Mouse (Mus musculus) neural tube, embryonic 12.5 days (tissue): ENCODE measurements at regions not wholly inside any gene's neighbourhood (a gene's known extent, or its start where the extent isn't known, plus 50 kb on each side); places are given as distances from the start of the nearest gene placed in this dataset.

ENCODE experiments used
- ATAC-seq: fragments of 200-750 bp; cut with Nextera tagmentation; 2 replicates; pipeline ENCODE4 v1.8.0; 2017; ENCODE audit warnings: low read depth, mild to moderate bottlenecking, moderate TSS enrichment, moderate library complexity; ENCODE audit not compliant: low FRiP score
- H3K27ac ChIP-seq: fragments of 300-500 bp; sonication (generic); 2 replicates; pipeline ENCODE4 v1.5.1; 2016
- H3K27me3 ChIP-seq: fragments of 300-500 bp; sonication (generic); replicated peaks from 2 replicates; pipeline ENCODE4 v1.6.1; 2016; ENCODE audit warnings: mild to moderate bottlenecking
- H3K36me3 ChIP-seq: fragments of 300-500 bp; sonication (generic); 2 replicates; pipeline ENCODE4 v1.6.1; 2016; ENCODE audit warnings: mild to moderate bottlenecking
- H3K4me1 ChIP-seq: fragments of 300-500 bp; sonication (generic); 2 replicates; pipeline ENCODE4 v1.6.1; 2016
- H3K4me2 ChIP-seq: fragments of 300-500 bp; sonication (generic); replicated peaks from 2 replicates; pipeline ENCODE4 v1.6.1; 2016; ENCODE audit warnings: mild to moderate bottlenecking
- H3K4me3 ChIP-seq: fragments of 300-500 bp; sonication (generic); 2 replicates; pipeline ENCODE4 v1.5.1; 2016
- H3K9ac ChIP-seq: fragments of 300-500 bp; sonication (generic); 2 replicates; pipeline ENCODE4 v1.6.1; 2016; ENCODE audit warnings: mild to moderate bottlenecking
- H3K9me3 ChIP-seq: fragments of 300-500 bp; sonication (generic); 2 replicates; pipeline ENCODE4 v1.6.1; 2016; ENCODE audit warnings: mild to moderate bottlenecking
- WGBS: fragments of 180-500 bp; shearing (Covaris S2); methylation state at CpG from one replicate; pipeline ENCODE4 v1.1.7; 2016; 5-methylcytosine and 5-hydroxymethylcytosine counted together

DNA sequence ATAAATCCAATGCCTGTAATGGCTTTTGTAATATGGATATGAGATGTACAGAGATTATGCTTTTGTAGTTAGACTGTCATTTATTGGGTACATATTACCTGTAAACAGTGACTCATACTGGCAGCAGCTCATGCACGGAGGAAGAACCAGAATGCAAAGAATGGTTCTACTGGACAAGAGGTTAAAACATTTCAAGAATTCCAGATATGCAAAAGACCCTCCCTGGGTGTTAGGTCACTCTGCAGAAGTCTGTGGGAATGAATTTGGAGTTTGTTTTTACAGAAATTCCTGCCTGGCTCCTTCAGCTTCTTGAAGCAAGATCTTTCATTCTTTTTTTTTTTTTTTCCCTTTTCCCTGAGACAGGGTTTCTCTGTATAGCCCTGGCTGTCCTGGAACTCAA, 276.7 kb downstream of the Wdr20rt start:
- 71% methylated on average over 1 of the region's 1 CpGs for WGBS
- no peak overlapping the region for H3K4me2 ChIP-seq
- H3K27me3 ChIP-seq: no peaks in the 10 kb centered on the region
- no peak overlapping the region for H3K9ac ChIP-seq
- H3K9me3 ChIP-seq: no peaks in the 10 kb centered on the region
- no peak overlapping the region for H3K27ac ChIP-seq
- H3K4me1 ChIP-seq: no peaks in the 10 kb centered on the region
- H3K36me3 ChIP-seq: no peaks in the 10 kb centered on the region
- no peak overlapping the region for H3K4me3 ChIP-seq
- ATAC-seq: no peak

DNA sequence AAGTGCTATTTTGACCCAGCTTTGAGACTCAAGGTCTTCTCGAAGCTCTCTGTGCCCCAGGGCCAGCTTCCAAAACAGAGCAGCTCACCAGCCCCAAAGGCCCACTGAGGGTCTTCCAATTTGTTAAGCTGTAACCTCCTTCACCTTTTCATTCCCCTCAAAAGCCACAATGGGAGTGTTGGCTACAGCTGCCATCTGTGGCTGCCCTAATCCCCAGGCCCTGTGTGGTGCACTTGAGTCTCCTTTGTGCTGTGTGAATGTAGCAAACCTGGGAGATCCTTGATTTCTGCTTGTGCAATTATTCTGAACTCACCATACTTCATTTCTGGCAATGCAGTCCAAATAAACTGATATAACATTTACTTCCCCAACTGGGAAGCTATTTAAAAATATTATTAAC, 287.8 kb downstream of the Wdr20rt start:
- Histone ChIP-seq H3K9me3 (no peaks in the 10 kb centered on the region), H3K36me3 (no peaks in the 10 kb centered on the region), H3K4me2 (no peak overlapping the region), H3K9ac (no peak overlapping the region), H3K4me3 (no peak overlapping the region), H3K27ac (no peak overlapping the region), H3K27me3 (no peaks in the 10 kb centered on the region), H3K4me1 (no peaks in the 10 kb centered on the region)
- 73% methylated on average over 1 of the region's 1 CpGs for WGBS
- no peak for ATAC-seq

DNA sequence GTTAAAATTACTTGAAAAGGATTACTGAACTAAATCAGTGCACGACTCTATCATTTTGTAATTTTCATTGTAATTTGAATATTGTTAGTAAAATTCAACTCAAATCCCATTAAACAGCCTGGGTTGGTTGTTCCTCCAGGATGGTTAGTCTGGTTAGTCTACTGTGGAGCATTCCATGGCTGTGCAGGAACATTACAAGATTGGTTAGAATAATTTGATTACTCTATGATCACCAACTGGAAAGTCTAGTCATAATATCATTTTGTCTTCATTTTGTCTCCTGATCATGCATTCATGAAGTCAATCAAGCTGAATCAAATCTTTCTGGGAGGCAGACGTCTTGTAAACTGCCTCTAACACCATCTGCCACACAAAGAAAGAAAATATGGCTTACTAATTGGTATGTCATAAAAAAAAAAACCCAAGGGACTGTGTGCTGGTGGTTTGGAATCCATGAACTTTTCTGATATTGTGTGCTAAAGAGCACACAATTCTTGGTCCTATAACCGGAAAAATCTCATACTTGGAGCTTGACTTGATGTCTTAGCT, 308.9 kb downstream of the Wdr20rt start:
- no peaks in the 10 kb centered on the region for H3K27me3 ChIP-seq
- H3K27ac ChIP-seq: no peak overlapping the region
- no peak for ATAC-seq
- no peaks in the 10 kb centered on the region for H3K4me1 ChIP-seq
- WGBS: 72% methylated on average over 3 of the region's 3 CpGs
- H3K4me3 ChIP-seq: no peak overlapping the region
- H3K36me3 ChIP-seq: no peaks in the 10 kb centered on the region
- H3K4me2 ChIP-seq: no peak overlapping the region
- no peaks in the 10 kb centered on the region for H3K9me3 ChIP-seq
- H3K9ac ChIP-seq: no peak overlapping the region

DNA sequence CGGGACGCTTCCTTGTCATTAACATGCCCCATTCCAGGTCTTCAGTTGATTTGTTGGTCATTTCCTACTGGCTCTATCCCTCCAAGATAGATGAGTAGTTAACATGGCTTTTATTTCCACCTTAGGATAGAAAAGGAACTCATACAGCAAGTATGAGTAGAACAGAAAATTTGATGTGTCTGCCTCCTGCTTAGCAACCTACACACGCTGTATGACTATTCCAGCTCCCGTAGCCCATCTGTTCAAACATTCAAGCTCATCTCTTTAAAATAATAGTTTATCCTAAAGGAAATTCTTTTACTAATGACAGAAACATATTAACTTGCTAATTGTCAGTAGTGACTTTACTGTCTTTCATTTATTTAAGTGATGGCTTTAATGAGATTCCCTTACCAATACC, 323.0 kb downstream of the Wdr20rt start:
- Histone ChIP-seq H3K36me3 (no peaks in the 10 kb centered on the region), H3K9ac (no peak overlapping the region), H3K27ac (no peak overlapping the region), H3K4me2 (no peak overlapping the region), H3K9me3 (no peaks in the 10 kb centered on the region), H3K4me3 (no peak overlapping the region), H3K4me1 (no peaks in the 10 kb centered on the region), H3K27me3 (no peaks in the 10 kb centered on the region)
- ATAC-seq: no peak
- WGBS: 84% methylated on average over 4 of the region's 4 CpGs

- 79% methylated on average over 3 of the region's 3 CpGs for WGBS
- Histone ChIP-seq H3K36me3 (no peaks in the 10 kb centered on the region), H3K9ac (no peak overlapping the region), H3K27me3 (no peaks in the 10 kb centered on the region), H3K9me3 (no peaks in the 10 kb centered on the region), H3K4me2 (no peak overlapping the region), H3K27ac (no peak overlapping the region), H3K4me3 (no peak overlapping the region), H3K4me1 (no peaks in the 10 kb centered on the region)
- no peak for ATAC-seq
Observed at GRCm38 (mm10) chr12:65552230-65552629, 326.9 kb downstream of the Wdr20rt start.

DNA sequence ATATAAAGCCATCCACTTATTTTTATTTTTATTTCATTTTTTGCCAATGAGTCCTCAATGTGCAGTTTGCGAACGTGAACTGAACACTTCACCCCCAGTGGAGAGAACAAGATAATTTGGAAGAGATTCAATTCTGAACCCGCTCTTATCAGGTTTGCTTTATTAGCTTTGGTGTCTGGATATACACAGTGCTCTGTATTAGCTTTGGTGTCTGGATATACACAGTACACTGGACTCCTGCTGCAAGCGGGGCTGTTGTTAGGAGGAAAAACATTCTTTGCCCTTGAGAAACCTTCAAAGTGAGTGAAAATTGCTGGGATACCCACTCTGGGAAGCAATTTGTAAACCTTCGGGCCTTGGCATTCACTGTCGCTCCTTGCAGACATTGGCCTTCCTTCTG, 333.7 kb downstream of the Wdr20rt start:
- H3K4me3 ChIP-seq: no peak overlapping the region
- no peak for ATAC-seq
- H3K27me3 ChIP-seq: no peaks in the 10 kb centered on the region
- H3K27ac ChIP-seq: no peak overlapping the region
- WGBS: 89% methylated on average over 6 of the region's 6 CpGs
- no peaks in the 10 kb centered on the region for H3K4me1 ChIP-seq
- no peak overlapping the region for H3K4me2 ChIP-seq
- no peak overlapping the region for H3K9ac ChIP-seq
- no peaks in the 10 kb centered on the region for H3K36me3 ChIP-seq
- no peaks in the 10 kb centered on the region for H3K9me3 ChIP-seq

GRCm38 (mm10) chr12:65559809-65560208, 334.5 kb downstream of the Wdr20rt start:
- Histone ChIP-seq H3K36me3 (no peaks in the 10 kb centered on the region), H3K27me3 (no peaks in the 10 kb centered on the region), H3K9me3 (no peaks in the 10 kb centered on the region), H3K4me3 (no peak overlapping the region), H3K4me2 (no peak overlapping the region), H3K4me1 (no peaks in the 10 kb centered on the region), H3K9ac (no peak overlapping the region), H3K27ac (no peak overlapping the region)
- WGBS: 77% methylated on average over 3 of the region's 3 CpGs
- ATAC-seq: no peak

- H3K27ac ChIP-seq: no peak overlapping the region
- WGBS: 89% methylated on average over 1 of the region's 1 CpGs
- H3K9ac ChIP-seq: no peak overlapping the region
Observed at GRCm38 (mm10) chr12:65571633-65572032, 346.3 kb downstream of the Wdr20rt start.

GRCm38 (mm10) chr12:65593559-65593958, 368.2 kb downstream of the Wdr20rt start:
- 54% methylated on average over 1 of the region's 1 CpGs for WGBS
- ATAC-seq: no peak
- Histone ChIP-seq H3K36me3 (no peaks in the 10 kb centered on the region), H3K9me3 (no peaks in the 10 kb centered on the region), H3K4me1 (no peaks in the 10 kb centered on the region), H3K27ac (no peak overlapping the region), H3K9ac (no peak overlapping the region), H3K4me2 (no peak overlapping the region), H3K27me3 (no peaks in the 10 kb centered on the region), H3K4me3 (no peak overlapping the region)

More at GRCm38 (mm10) chr12:65571633-65572032, 346.3 kb downstream of the Wdr20rt start:
- no peak for ATAC-seq
- Histone ChIP-seq H3K4me1 (no peaks in the 10 kb centered on the region), H3K4me3 (no peak overlapping the region), H3K36me3 (no peaks in the 10 kb centered on the region), H3K4me2 (no peak overlapping the region), H3K27me3 (no peaks in the 10 kb centered on the region), H3K9me3 (no peaks in the 10 kb centered on the region)

DNA sequence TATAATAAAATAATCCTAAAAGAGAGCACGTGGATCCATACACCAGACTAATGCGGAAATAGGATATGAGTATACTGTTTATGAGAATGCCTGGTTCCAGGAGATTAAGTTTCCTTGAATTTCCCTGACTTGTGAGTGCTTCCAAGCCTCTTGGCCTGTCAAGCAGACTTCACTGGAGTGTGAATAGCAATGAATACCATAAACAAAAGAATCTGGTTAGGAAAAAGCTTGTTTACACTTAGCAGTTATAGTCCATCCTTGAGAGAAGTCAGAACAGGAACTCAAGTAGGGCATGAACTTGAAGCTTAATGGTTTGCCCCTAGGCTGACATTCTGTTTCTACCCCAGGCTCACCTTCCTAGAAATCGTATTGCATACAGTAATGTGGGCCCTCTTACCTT, 368.8 kb downstream of the Wdr20rt start:
- Histone ChIP-seq H3K4me1 (no peaks in the 10 kb centered on the region), H3K36me3 (no peaks in the 10 kb centered on the region), H3K9me3 (no peaks in the 10 kb centered on the region), H3K27me3 (no peaks in the 10 kb centered on the region), H3K4me2 (no peak overlapping the region), H3K27ac (no peak overlapping the region), H3K9ac (no peak overlapping the region), H3K4me3 (no peak overlapping the region)
- ATAC-seq: no peak
- 84% methylated on average over 3 of the region's 3 CpGs for WGBS

- Histone ChIP-seq H3K9ac (no peak overlapping the region), H3K27me3 (no peaks in the 10 kb centered on the region), H3K4me1 (no peaks in the 10 kb centered on the region), H3K4me3 (no peak overlapping the region), H3K9me3 (no peaks in the 10 kb centered on the region), H3K36me3 (no peaks in the 10 kb centered on the region), H3K27ac (no peak overlapping the region), H3K4me2 (no peak overlapping the region)
- 92% methylated on average over 1 of the region's 1 CpGs for WGBS
- no peak for ATAC-seq
Observed at GRCm38 (mm10) chr12:65644232-65644631, 418.9 kb downstream of the Wdr20rt start.

- H3K4me3 ChIP-seq: no peak overlapping the region
- H3K4me2 ChIP-seq: no peak overlapping the region
- H3K9ac ChIP-seq: no peak overlapping the region
- H3K9me3 ChIP-seq: no peaks in the 10 kb centered on the region
- no peak for ATAC-seq
- WGBS: 88% methylated on average over 1 of the region's 1 CpGs
- no peak overlapping the region for H3K27ac ChIP-seq
- no peaks in the 10 kb centered on the region for H3K36me3 ChIP-seq
- no peaks in the 10 kb centered on the region for H3K27me3 ChIP-seq
- no peaks in the 10 kb centered on the region for H3K4me1 ChIP-seq
Observed at GRCm38 (mm10) chr12:65656772-65657171, 431.5 kb downstream of the Wdr20rt start.

DNA sequence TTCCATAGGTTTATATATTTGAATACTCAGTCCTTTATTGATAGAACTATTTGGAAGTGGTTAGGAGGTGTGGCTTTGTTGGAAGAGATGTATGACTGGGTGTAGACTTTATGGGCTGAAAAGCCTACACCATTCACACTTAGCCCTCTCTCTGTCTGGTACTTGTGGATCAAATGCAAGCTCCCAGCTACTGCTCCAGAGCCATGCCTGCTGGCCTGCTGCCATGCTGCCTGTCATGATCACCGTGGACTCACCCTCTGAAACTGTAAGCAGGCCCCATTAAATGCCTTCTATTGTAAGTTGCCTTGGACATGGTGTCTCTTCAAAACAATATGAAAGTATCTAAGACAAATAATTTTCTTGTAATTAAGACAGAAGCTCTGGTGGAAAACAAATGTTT, 446.4 kb downstream of the Wdr20rt start:
- H3K36me3 ChIP-seq: no peaks in the 10 kb centered on the region
- H3K4me3 ChIP-seq: no peak overlapping the region
- no peak for ATAC-seq
- WGBS: 89% methylated on average over 1 of the region's 1 CpGs
- no peak overlapping the region for H3K27ac ChIP-seq
- no peak overlapping the region for H3K4me2 ChIP-seq
- H3K9ac ChIP-seq: no peak overlapping the region
- no peaks in the 10 kb centered on the region for H3K27me3 ChIP-seq
- H3K4me1 ChIP-seq: no peaks in the 10 kb centered on the region
- H3K9me3 ChIP-seq: no peaks in the 10 kb centered on the region
